Mouse (Mus musculus): ENCODE measurements around the gene Rfpl4. TPM values are rescaled to one million over a fixed set of nuclear protein-coding genes. Genes with fewer than 3 reads are reported as not detected.

The Rfpl4 gene
- polyA plus RNA-seq, 1 experiment = not detected

GRCm38 (mm10) chr7:5092831-5093510, 23.8 kb downstream of the Rfpl4 start:
- no peak for TF ChIP-seq CTCF (IDR thresholded peaks at IDR 0.05; ENCODE audit: borderline replicate concordance, extremely low read depth, insufficient read depth, insufficient read length)
- no peak for TF ChIP-seq POLR2A (IDR thresholded peaks at IDR 0.05; ENCODE audit: borderline replicate concordance, extremely low read depth, insufficient read depth, insufficient read length, poor library complexity, severe bottlenecking)
- no peak for DNase-seq (ENCODE audit: low read depth)

- DNase-seq (ENCODE audit: low read depth) = no peak
Observed at GRCm38 (mm10) chr7:5092381-5092780, 24.4 kb downstream of the Rfpl4 start.

GRCm38 (mm10) chr7:5091008-5091728, 25.6 kb downstream of the Rfpl4 start:
- DNase-seq (ENCODE audit: low read depth) = no peak
- TF ChIP-seq CTCF (IDR thresholded peaks at IDR 0.05; ENCODE audit: borderline replicate concordance, extremely low read depth, insufficient read depth, insufficient read length) (no peak), POLR2A (IDR thresholded peaks at IDR 0.05; ENCODE audit: borderline replicate concordance, extremely low read depth, insufficient read depth, insufficient read length, poor library complexity, severe bottlenecking) (no peak)

More at GRCm38 (mm10) chr7:5092381-5092780, 24.4 kb downstream of the Rfpl4 start:
- TF ChIP-seq CTCF (IDR thresholded peaks at IDR 0.05; ENCODE audit: borderline replicate concordance, extremely low read depth, insufficient read depth, insufficient read length) (no peak), POLR2A (IDR thresholded peaks at IDR 0.05; ENCODE audit: borderline replicate concordance, extremely low read depth, insufficient read depth, insufficient read length, poor library complexity, severe bottlenecking) (no peak)

DNA sequence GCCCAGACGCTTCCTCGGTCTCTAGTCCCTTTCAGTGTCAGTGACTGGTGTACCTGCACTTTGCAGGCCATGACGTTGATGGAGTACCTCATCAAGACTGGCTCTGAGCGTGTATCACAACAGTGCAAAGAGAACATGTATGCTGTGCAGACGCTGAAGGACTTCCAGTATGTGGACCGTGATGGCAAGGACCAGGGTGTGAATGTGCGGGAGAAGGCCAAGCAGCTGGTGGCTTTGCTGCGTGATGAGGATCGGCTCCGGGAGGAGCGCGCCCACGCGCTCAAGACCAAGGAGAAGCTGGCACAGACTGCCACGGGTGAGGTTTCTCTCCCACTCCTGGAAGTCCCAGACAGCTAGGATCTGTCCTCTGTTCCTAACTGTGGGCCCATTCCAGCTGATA, 26.9 kb downstream of the Rfpl4 start:
- no peak for DNase-seq (ENCODE audit: low read depth)
- no peak for TF ChIP-seq CTCF (IDR thresholded peaks at IDR 0.05; ENCODE audit: borderline replicate concordance, extremely low read depth, insufficient read depth, insufficient read length)
- no peak for TF ChIP-seq POLR2A (IDR thresholded peaks at IDR 0.05; ENCODE audit: borderline replicate concordance, extremely low read depth, insufficient read depth, insufficient read length, poor library complexity, severe bottlenecking)

GRCm38 (mm10) chr7:5087886-5088285, 28.9 kb downstream of the Rfpl4 start:
- DNase-seq (ENCODE audit: low read depth) = no peak
- TF ChIP-seq CTCF (IDR thresholded peaks at IDR 0.05; ENCODE audit: borderline replicate concordance, extremely low read depth, insufficient read depth, insufficient read length) (no peak), POLR2A (IDR thresholded peaks at IDR 0.05; ENCODE audit: borderline replicate concordance, extremely low read depth, insufficient read depth, insufficient read length, poor library complexity, severe bottlenecking) (no peak)

DNA sequence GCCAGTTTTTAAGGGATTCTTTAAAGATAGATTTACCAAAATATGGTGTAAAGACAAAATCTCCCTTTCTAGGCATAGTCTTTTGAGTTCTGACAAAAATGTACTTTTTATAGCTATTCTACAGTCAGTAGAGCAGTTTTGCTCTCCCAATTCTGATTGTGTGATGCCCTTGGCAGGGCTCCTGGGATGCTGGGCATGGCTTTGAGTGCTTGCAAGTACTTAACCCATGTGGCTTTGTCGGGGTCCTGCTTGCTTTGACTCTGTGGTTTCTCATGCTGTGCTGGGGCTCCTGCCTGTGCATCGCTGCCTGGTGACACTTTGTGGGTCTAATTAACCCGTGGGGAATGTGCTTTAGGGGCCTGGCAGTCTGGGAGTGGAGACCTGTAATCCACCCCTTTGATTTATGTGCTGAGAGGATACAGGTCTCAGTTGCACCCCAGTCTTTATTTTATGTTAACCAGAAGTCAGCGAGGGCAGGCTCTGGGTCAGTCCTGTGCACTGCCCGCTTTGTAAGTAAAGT, 29.8 kb downstream of the Rfpl4 start:
- no peak for DNase-seq (ENCODE audit: low read depth)
- TF ChIP-seq CTCF (IDR thresholded peaks at IDR 0.05; ENCODE audit: borderline replicate concordance, extremely low read depth, insufficient read depth, insufficient read length) (no peak), POLR2A (IDR thresholded peaks at IDR 0.05; ENCODE audit: borderline replicate concordance, extremely low read depth, insufficient read depth, insufficient read length, poor library complexity, severe bottlenecking) (no peak)

DNA sequence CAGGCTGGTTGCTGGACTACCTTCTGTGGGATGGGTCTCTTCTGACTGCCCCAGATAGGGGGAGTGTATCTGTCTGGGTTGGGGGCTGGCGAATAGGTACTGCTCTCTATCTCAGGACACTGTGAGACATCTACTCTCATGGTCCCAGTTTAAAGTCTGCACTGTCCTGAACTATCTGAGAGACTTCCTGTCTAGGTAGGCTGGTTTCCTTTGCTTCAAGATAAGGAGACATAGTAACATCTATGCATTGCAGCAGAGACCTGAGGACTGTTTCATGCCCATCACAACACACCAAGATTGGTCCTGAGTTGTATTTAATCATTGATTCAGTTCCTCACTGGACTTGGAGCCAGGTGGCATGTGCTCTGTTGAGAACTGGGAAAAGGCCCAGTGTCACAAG, 31.2 kb downstream of the Rfpl4 start:
- no peak for DNase-seq (ENCODE audit: low read depth)
- TF ChIP-seq POLR2A (IDR thresholded peaks at IDR 0.05; ENCODE audit: borderline replicate concordance, extremely low read depth, insufficient read depth, insufficient read length, poor library complexity, severe bottlenecking) (no peak), CTCF (IDR thresholded peaks at IDR 0.05; ENCODE audit: borderline replicate concordance, extremely low read depth, insufficient read depth, insufficient read length) (no peak)

- no peak for DNase-seq (ENCODE audit: low read depth)
- TF ChIP-seq CTCF (IDR thresholded peaks at IDR 0.05; ENCODE audit: borderline replicate concordance, extremely low read depth, insufficient read depth, insufficient read length) (no peak), POLR2A (IDR thresholded peaks at IDR 0.05; ENCODE audit: borderline replicate concordance, extremely low read depth, insufficient read depth, insufficient read length, poor library complexity, severe bottlenecking) (no peak)
Observed at GRCm38 (mm10) chr7:5083325-5084105, 33.2 kb downstream of the Rfpl4 start.

DNA sequence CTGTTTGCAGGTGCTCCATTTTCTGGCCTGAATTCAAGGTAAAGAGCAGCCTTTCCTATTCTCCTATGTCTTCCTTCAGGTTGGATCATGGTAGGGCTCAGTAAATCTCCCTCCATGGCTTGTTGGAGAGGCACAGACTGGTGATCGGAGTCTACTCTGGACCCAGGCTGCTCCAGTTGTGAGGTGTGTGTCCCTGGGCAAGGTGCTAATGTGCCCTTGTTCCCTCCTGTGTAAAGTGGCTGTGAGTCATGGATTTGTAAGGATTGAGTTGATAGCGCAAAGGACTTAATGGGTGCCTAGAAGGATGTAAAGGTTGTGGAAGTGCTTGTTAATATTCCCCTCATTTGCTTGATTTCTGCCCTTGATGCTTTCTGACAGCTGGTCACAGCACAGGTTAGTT, 34.8 kb downstream of the Rfpl4 start:
- TF ChIP-seq CTCF (IDR thresholded peaks at IDR 0.05; ENCODE audit: borderline replicate concordance, extremely low read depth, insufficient read depth, insufficient read length) = no peak
- no peak for TF ChIP-seq POLR2A (IDR thresholded peaks at IDR 0.05; ENCODE audit: borderline replicate concordance, extremely low read depth, insufficient read depth, insufficient read length, poor library complexity, severe bottlenecking)
- DNase-seq (ENCODE audit: low read depth) = no peak

GRCm38 (mm10) chr7:5081241-5081640, 35.5 kb downstream of the Rfpl4 start:
- no peak for DNase-seq (ENCODE audit: low read depth)
- TF ChIP-seq POLR2A (IDR thresholded peaks at IDR 0.05; ENCODE audit: borderline replicate concordance, extremely low read depth, insufficient read depth, insufficient read length, poor library complexity, severe bottlenecking) (no peak), CTCF (IDR thresholded peaks at IDR 0.05; ENCODE audit: borderline replicate concordance, extremely low read depth, insufficient read depth, insufficient read length) (no peak)

DNA sequence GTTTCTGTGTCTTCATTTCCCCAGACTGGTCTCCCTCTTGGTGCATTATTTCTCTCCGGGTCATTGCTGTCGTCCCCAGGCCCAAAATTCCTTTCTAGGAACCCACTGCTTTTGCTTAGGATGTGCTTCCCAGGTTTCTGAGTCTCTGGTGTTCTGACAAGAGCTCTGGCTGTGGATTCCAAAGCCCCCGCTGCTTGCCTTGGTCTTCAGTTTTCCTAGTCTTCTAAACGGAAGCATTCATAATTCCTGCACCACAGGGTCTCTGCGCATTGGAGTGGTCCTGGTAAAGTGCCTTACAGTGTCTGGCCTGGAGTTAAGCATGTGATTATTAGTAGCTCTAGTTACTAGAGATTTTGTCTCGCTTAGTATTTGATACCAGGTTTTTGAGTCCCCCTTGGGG, 35.9 kb downstream of the Rfpl4 start:
- no peak for TF ChIP-seq CTCF (IDR thresholded peaks at IDR 0.05; ENCODE audit: borderline replicate concordance, extremely low read depth, insufficient read depth, insufficient read length)
- TF ChIP-seq POLR2A (IDR thresholded peaks at IDR 0.05; ENCODE audit: borderline replicate concordance, extremely low read depth, insufficient read depth, insufficient read length, poor library complexity, severe bottlenecking) = no peak
- DNase-seq (ENCODE audit: low read depth) = no peak
